Mouse (Mus musculus): ENCODE data around the gene Armc6. TPM values are rescaled to one million over a fixed set of nuclear protein-coding genes. Genes with fewer than 3 reads are reported as not detected.
"Not testable (repeated sequence)": the region's sequence is repeated elsewhere in the genome, so short reads cannot be mapped to it uniquely, and the experiment has no call there.

Gene Armc6
- total and polyA plus RNA-seq, 2 experiments from 2014 or later: 108 to 119 TPM

GRCm38 (mm10) chr8:70220236-70220840, 13.9 kb downstream of the Armc6 start:
- WGBS: 77% methylated on average over 8 of the region's 8 CpGs
- H3K27me3 ChIP-seq (ENCODE audit: insufficient read depth, low read length): no peaks in the 10 kb centered on the region
- ATAC-seq (no peak), DNase-seq (no peak)
- no peak overlapping the region for H3K4me3 ChIP-seq (ENCODE audit: low read depth, low read length)
- H3K27ac ChIP-seq (ENCODE audit: low read depth, low read length): no peak overlapping the region
- no peak for TF ChIP-seq CTCF (IDR thresholded peaks at IDR 0.05; ENCODE audit: low read depth)
- H3K36me3 ChIP-seq (ENCODE audit: insufficient read depth): peaks cover 42% of the 10 kb centered on the region
- H3K9me3 ChIP-seq (ENCODE audit: low read length): no peaks in the 10 kb centered on the region
- H3K9ac ChIP-seq: no peak overlapping the region
- H3K4me1 ChIP-seq (ENCODE audit: insufficient read depth): no peaks in the 10 kb centered on the region
- H3K4me2 ChIP-seq (ENCODE audit: low read depth): no peak overlapping the region

- WGBS: 50% methylated on average over 5 of the region's 5 CpGs
- no peak for TF ChIP-seq CTCF (IDR thresholded peaks at IDR 0.05; ENCODE audit: low read depth)
- no peak overlapping the region for H3K4me2 ChIP-seq (ENCODE audit: low read depth)
- H3K9me3 ChIP-seq (ENCODE audit: low read length): no peaks in the 10 kb centered on the region
- no peaks in the 10 kb centered on the region for H3K27me3 ChIP-seq (ENCODE audit: insufficient read depth, low read length)
- peaks cover 31% of the 10 kb centered on the region for H3K36me3 ChIP-seq (ENCODE audit: insufficient read depth)
- H3K27ac ChIP-seq (ENCODE audit: low read depth, low read length): no peak overlapping the region
- ATAC-seq (peak; percentile 47), DNase-seq (peak; percentile 37)
- no peak overlapping the region for H3K4me3 ChIP-seq (ENCODE audit: low read depth, low read length)
- H3K4me1 ChIP-seq (ENCODE audit: insufficient read depth): no peaks in the 10 kb centered on the region
- no peak overlapping the region for H3K9ac ChIP-seq
Observed at GRCm38 (mm10) chr8:70219107-70219684, 15.1 kb downstream of the Armc6 start.

- peaks cover 13% of the 10 kb centered on the region for H3K36me3 ChIP-seq (ENCODE audit: insufficient read depth)
- H3K27me3 ChIP-seq (ENCODE audit: insufficient read depth, low read length): no peaks in the 10 kb centered on the region
- H3K9me3 ChIP-seq (ENCODE audit: low read length): no peaks in the 10 kb centered on the region
- no peak overlapping the region for H3K9ac ChIP-seq
- ATAC-seq (no peak), DNase-seq (no peak)
- no peak for TF ChIP-seq CTCF (IDR thresholded peaks at IDR 0.05; ENCODE audit: low read depth)
- H3K4me3 ChIP-seq (ENCODE audit: low read depth, low read length): no peak overlapping the region
- no peak overlapping the region for H3K27ac ChIP-seq (ENCODE audit: low read depth, low read length)
- 0 out of 2 replicates have a peak, but pooled peaks cover 4% of the 10 kb centered on the region for H3K4me1 ChIP-seq (ENCODE audit: insufficient read depth)
- H3K4me2 ChIP-seq (ENCODE audit: low read depth): no peak overlapping the region
Observed at GRCm38 (mm10) chr8:70217441-70217840, 16.8 kb downstream of the Armc6 start.

GRCm38 (mm10) chr8:70216566-70216965, 17.7 kb downstream of the Armc6 start:
- no peak overlapping the region for H3K4me3 ChIP-seq (ENCODE audit: low read depth, low read length)
- H3K27me3 ChIP-seq (ENCODE audit: insufficient read depth, low read length): no peaks in the 10 kb centered on the region
- H3K9me3 ChIP-seq (ENCODE audit: low read length): no peaks in the 10 kb centered on the region
- WGBS: 54% methylated on average over 1 of the region's 1 CpGs
- DNase-seq (peak; percentile 75), ATAC-seq (no peak)
- 0 out of 2 replicates have a peak, but pooled peaks cover 4% of the 10 kb centered on the region for H3K4me1 ChIP-seq (ENCODE audit: insufficient read depth)
- TF ChIP-seq CTCF (IDR thresholded peaks at IDR 0.05; ENCODE audit: low read depth): no peak
- no peak overlapping the region for H3K4me2 ChIP-seq (ENCODE audit: low read depth)
- H3K36me3 ChIP-seq (ENCODE audit: insufficient read depth): peaks cover 5% of the 10 kb centered on the region; the same call in 1 of the 2 replicates
- no peak overlapping the region for H3K9ac ChIP-seq
- H3K27ac ChIP-seq (ENCODE audit: low read depth, low read length): no peak overlapping the region

- not testable (repeated sequence) for H3K4me1 ChIP-seq (ENCODE audit: insufficient read depth); H3K27ac ChIP-seq (ENCODE audit: low read depth, low read length); ATAC-seq; H3K4me2 ChIP-seq (ENCODE audit: low read depth); H3K27me3 ChIP-seq (ENCODE audit: insufficient read depth, low read length); H3K9ac ChIP-seq; H3K4me3 ChIP-seq (ENCODE audit: low read depth, low read length); DNase-seq; H3K36me3 ChIP-seq (ENCODE audit: insufficient read depth); H3K9me3 ChIP-seq (ENCODE audit: low read length)
- WGBS: 68% methylated on average over 3 of the region's 3 CpGs
Observed at GRCm38 (mm10) chr8:70216161-70216560, 18.1 kb downstream of the Armc6 start.

- Histone ChIP-seq H3K4me1 (ENCODE audit: insufficient read depth) (0 out of 2 replicates have a peak, but pooled peaks cover 4% of the 10 kb centered on the region), H3K27me3 (ENCODE audit: insufficient read depth, low read length) (no peaks in the 10 kb centered on the region), H3K9ac (no peak overlapping the region), H3K4me3 (ENCODE audit: low read depth, low read length) (no peak overlapping the region), H3K9me3 (ENCODE audit: low read length) (no peaks in the 10 kb centered on the region), H3K36me3 (ENCODE audit: insufficient read depth) (no peaks in the 10 kb centered on the region), H3K27ac (ENCODE audit: low read depth, low read length) (no peak overlapping the region), H3K4me2 (ENCODE audit: low read depth) (no peak overlapping the region)
- WGBS: 72% methylated on average over 5 of the region's 5 CpGs
- TF ChIP-seq CTCF (IDR thresholded peaks at IDR 0.05; ENCODE audit: low read depth): no peak
- no peak for ATAC-seq
- DNase-seq: no peak
Observed at GRCm38 (mm10) chr8:70215092-70215491, 19.2 kb downstream of the Armc6 start.

- Histone ChIP-seq H3K9me3 (ENCODE audit: low read length) (no peaks in the 10 kb centered on the region), H3K27me3 (ENCODE audit: insufficient read depth, low read length) (no peaks in the 10 kb centered on the region), H3K9ac (no peak overlapping the region), H3K4me2 (ENCODE audit: low read depth) (no peak overlapping the region), H3K27ac (ENCODE audit: low read depth, low read length) (no peak overlapping the region), H3K4me1 (ENCODE audit: insufficient read depth) (0 out of 2 replicates have a peak, but pooled peaks cover 4% of the 10 kb centered on the region), H3K4me3 (ENCODE audit: low read depth, low read length) (no peak overlapping the region), H3K36me3 (ENCODE audit: insufficient read depth) (no peaks in the 10 kb centered on the region)
- no peak for TF ChIP-seq CTCF (IDR thresholded peaks at IDR 0.05; ENCODE audit: low read depth)
- DNase-seq (no peak), ATAC-seq (no peak)
- 67% methylated on average over 3 of the region's 3 CpGs for WGBS
Observed at GRCm38 (mm10) chr8:70214411-70214810, 19.9 kb downstream of the Armc6 start.
